Mouse (Mus musculus) retina, postnatal 7 days (tissue): Measurements from ENCODE around the gene Clca3a2.
"Not testable (repeated sequence)": the region's sequence is repeated elsewhere in the genome, so short reads cannot be mapped to it uniquely, and the experiment has no call there.

Experiments
- DNase-seq: peaks from one replicate; pipeline ENCODE4 v3.0.0-alpha.2; 2012; ENCODE audit warnings: low read depth, low spot score

Gene Clca3a2

DNA sequence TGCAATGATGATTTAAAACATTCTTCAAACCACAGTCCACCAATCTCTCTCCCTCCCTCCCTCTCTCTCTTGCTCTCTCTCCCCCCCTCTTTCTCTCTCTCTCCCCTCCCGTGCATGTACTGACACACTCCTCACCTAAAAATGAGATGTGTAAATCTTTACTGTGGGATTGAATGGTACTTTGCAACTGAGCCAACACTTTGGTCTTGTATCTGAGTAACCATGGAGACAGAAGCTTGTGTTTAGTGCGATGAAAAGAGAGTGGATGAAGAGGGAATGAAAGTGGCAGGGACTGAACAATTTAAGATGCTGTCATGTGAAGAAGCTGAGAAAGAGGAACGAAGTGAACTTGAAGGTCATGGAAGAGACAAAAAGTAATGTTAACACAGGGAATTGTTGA lies 71.6 kb downstream of the Clca3a2 start:
- not testable (repeated sequence) for DNase-seq
